Mouse (Mus musculus) adrenal gland, adult 2 months (tissue): Measurements from ENCODE around the gene Ndufa13. TPM values are rescaled to one million over a fixed set of nuclear protein-coding genes. Genes with fewer than 3 reads are reported as not detected.
A peak's percentile ranks its signal among the peaks of the same experiment; 100 is the strongest.
"Not testable (repeated sequence)": the region's sequence is repeated elsewhere in the genome, so short reads cannot be mapped to it uniquely, and the experiment has no call there.

Source experiments
- DNase-seq: peaks from one replicate; pipeline ENCODE4 v3.0.0; 2021
- long read RNA-seq: library from polyadenylated mRNA; stranded (forward); transcript quantifications from one replicate; pipeline ENCODE4 v2.0.0, GENCODE M21; 2021
- polyA plus RNA-seq: library from polyadenylated mRNA; depleted of rRNA; stranded (reverse); fragments of >200 nt; gene quantifications from 2 replicates; pipeline ENCODE4 v1.2.3, GENCODE M21; 2012; rRNA removed
- total RNA-seq, 2 experiments: library from RNA; stranded (reverse); gene quantifications; 2 replicates each; pipeline ENCODE4 v1.2.3; 2021

Ndufa13 gene
- total RNA-seq = 100 to 1,000 TPM; 160 to 215 TPM
- polyA plus RNA-seq = 83.3 and 99.4 TPM in 2 replicates
- long read RNA-seq, partial matches to known transcripts = 377 of 381 reads
- long read RNA-seq, other reads (novel, unspliced or antisense) = 4 of 381 reads

- peak; percentile 69 for DNase-seq
Observed at GRCm38 (mm10) chr8:69902163-69903062, at the start of gene Ndufa13, which contains the start of the genes Tssk6 and Yjefn3. TSS of gene Ndufa13 (minus strand) at chr8:69902558. TSS of gene Tssk6 (plus strand) at chr8:69902184. TSS of gene Yjefn3 (minus strand) at chr8:69902712.

DNA sequence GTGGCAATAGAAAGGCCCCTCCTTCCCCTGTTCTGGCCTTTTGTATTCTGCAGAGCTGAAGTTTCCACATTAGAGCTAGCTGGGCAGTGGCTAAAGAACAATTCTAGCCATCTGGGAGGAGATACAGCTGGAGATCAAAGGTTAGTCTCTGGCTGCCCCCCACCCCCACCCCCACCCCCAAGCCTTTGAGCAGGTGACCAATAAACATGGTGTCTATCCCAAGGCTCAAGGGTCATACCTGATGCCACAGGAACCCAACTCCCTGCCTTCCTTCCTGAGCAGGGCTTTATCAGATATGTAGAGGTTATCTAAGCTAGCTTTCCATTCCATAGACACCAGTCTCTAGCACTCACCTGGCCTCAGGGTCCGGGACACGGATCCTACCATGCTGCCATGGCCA, 47.9 kb upstream of the Ndufa13 start:
- no peak for DNase-seq

DNA sequence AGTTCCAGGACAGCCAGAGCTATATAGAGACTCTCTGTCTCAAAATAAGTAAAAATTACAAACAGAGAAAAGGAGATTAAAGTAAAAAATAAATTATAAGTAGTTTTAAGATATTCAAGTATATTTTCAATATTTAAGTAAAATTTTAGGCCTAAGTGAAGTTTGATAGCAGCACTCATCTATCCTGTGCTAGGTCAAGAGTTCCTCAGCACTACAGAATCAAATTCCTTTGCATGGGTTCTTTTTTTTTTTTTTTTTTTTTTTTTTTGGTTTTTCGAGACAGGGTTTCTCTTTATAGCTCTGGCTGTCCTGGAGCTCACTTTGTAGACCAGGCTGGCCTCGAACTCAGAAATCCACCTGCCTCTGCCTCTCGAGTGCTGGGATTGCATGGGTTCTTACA, 40.1 kb upstream of the Ndufa13 start:
- not testable (repeated sequence) for DNase-seq

- no peak for DNase-seq
Observed at GRCm38 (mm10) chr8:69940386-69940785, 38.0 kb upstream of the Ndufa13 start.

GRCm38 (mm10) chr8:69939633-69940032, 37.3 kb upstream of the Ndufa13 start:
- no peak for DNase-seq

GRCm38 (mm10) chr8:69938245-69938982, 36.1 kb upstream of the Ndufa13 start:
- DNase-seq = no peak

GRCm38 (mm10) chr8:69937466-69937865, 35.1 kb upstream of the Ndufa13 start:
- DNase-seq = no peak

- DNase-seq = no peak
Observed at GRCm38 (mm10) chr8:69936050-69936794, 33.9 kb upstream of the Ndufa13 start.

DNA sequence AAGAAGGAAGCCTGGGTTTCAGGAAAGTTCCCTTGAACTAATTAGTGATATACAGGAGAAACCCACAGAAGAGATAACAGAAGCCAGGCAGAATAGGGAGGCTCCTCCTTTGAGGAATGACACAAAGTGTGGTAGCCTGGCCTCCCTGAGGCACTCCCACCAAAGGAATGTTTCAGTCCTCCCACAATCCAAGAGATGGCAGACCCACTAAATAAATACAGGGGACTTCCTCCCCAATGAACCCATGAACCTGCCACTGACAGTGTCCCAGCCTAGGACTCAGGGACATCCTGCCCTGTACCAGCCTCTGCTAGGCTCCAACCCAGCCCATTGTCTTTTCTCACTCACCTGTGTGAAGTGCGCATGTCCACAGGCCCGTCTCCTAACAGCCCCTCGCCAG, 33.1 kb upstream of the Ndufa13 start:
- no peak for DNase-seq

DNA sequence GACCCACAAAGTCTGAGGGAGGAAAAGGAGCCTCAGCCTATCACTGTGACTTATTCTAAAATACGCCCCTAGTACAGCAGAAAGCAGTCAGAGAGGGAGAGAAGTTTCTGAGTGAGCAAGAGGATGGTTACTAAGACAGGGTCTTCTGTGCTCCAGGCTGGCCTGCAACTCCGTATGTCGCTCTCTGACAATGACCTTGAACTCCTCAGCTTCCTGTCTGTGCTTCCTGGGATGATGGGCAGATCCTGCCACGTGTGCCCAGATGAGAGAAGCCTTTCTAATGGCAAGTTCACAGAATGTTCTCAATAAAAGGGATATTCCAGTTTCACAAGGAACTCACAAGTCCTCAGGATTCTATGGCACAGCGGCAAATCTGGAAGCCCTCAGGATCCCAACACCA, 32.2 kb upstream of the Ndufa13 start:
- DNase-seq = no peak

DNA sequence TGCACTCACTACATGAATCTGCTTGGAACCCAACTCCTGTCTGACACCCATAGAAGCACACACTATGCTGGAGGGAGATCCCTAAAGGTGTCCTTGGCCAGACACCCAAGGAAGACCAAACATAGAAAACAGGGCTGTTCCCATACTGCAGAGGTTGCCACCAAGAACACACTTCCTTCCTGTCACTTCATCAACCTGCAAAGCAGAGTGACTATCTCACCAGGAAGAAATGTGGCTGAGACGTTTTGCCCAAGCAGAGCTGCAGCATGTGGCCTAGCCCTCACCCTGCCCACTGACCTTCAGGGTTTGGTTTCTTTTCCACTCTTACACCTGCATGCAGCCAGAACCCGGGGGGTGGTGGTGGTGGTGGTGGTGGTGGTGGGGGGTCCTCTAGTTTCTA, 31.5 kb upstream of the Ndufa13 start:
- DNase-seq = no peak

GRCm38 (mm10) chr8:69926901-69927300, 24.5 kb upstream of the Ndufa13 start:
- no peak for DNase-seq

- DNase-seq = no peak
Observed at GRCm38 (mm10) chr8:69923986-69924385, 21.6 kb upstream of the Ndufa13 start.

DNA sequence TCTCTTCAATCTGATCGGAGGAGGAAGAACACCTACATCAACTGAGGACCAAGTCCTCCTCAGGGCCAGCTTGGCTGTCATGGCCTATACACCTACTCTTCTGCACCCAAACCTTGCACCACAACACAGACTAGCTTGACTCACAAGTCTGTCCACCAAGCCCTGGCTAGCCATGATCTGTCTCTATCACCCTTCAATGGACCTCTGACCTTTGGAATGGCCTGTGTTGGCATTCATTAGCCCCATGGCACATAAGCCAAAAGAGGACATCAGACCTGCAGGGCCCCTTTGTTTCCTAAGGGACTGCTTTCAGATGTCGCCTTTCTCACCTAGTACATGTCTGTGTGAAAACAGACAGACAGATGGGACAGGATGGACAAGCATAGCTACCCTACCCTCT, 18.8 kb upstream of the Ndufa13 start:
- DNase-seq = no peak

GRCm38 (mm10) chr8:69919876-69920662, 17.7 kb upstream of the Ndufa13 start:
- peak; percentile 60 for DNase-seq

GRCm38 (mm10) chr8:69919010-69919409, 16.7 kb upstream of the Ndufa13 start:
- peak; percentile 81 for DNase-seq

GRCm38 (mm10) chr8:69918506-69918905, 16.1 kb upstream of the Ndufa13 start:
- no peak for DNase-seq

DNA sequence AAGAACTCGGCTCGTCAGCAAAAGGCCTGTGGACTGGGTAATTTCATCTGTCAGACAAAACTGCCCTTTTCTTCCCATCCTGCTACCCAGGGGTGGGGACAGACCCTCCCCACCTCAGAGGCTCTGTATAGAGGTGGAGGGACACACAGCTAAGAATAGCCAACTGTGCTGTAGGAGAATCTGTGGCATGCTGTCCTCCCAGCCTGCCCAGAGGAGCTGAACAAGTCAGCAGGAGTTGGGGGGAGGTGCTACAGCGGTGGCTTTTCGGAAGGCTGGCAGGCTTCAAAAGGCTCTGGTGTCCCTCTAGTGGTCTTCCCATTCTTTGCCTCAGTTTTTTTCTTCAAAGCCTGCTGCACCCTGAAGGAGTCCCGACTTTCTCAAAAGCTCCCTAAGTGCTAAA, 13.4 kb upstream of the Ndufa13 start:
- DNase-seq = no peak

- no peak for DNase-seq
Observed at GRCm38 (mm10) chr8:69914526-69914925, 12.2 kb upstream of the Ndufa13 start.

DNA sequence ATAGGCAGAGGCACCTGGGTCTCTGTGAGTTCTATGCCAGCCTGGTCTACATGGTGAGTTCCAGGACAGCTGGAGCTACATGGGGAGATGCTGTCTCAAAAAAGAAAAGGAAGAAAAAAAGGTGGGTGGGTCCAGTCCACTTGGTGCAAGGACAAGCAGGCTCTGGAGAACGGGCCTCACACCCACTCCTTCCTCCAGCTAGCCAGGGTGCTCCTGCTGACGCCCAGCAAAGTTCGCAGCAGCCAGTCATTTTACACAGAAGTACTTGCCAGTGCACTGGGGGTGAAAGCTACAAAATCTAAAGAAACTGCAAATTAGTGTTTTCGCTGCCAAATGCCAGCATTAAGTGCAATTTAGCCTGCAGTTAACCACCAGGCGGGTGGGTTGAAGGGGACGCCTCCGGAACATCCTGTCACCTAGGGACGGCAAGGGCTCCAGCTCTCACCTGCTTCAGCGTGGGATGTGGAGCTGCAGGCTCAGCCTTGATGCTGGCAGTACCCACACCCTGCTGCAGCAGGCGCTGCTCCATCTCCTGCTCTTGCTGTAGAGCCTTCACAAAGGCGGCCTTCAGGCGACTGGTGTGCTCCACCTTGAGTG, 10.2 kb upstream of the Ndufa13 start:
- no peak for DNase-seq

- DNase-seq = no peak
Observed at GRCm38 (mm10) chr8:69911917-69912316, 9.6 kb upstream of the Ndufa13 start.
